Mouse (Mus musculus) lung, adult 2 months (tissue): ENCODE results near the gene Abhd10.

Experiments
- CTCF ChIP-seq: fragments of 200-500 bp; IDR thresholded peaks from 2 replicates; pipeline ENCODE4 v1.5.1; 2011; ENCODE audit warnings: mild to moderate bottlenecking, low read length, control low read depth; ENCODE audit not compliant: insufficient read depth
- POLR2A ChIP-seq: fragments of 200-500 bp; IDR thresholded peaks from 2 replicates; pipeline ENCODE4 v1.6.1; 2011; ENCODE audit warnings: low read depth, mild to moderate bottlenecking, control low read depth, low read length, borderline replicate concordance; ENCODE audit errors: extremely low read depth

DNA sequence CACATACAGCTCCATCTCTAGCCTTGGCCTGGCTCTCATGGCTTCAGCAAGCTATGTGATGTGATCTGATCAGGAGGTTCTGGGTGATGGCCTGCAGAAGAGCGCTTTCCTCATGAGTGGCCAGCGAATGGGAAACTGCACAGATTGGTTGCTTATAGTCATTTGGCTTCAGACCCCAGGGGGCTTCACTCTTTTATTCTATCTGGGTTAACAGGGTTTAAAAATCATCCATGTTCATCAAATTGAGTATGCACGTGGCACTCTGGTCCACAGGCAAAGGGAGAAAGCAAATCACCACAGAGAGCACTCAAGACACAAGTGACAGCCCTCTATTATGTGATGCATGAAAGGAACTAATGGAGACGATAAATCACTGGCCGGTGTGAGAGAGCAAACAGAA lies 29.5 kb downstream of the Abhd10 start:
- TF ChIP-seq CTCF: no peak
- no peak for TF ChIP-seq POLR2A
